Mouse (Mus musculus): ENCODE measurements around the gene Snx22.

GRCm38 (mm10) chr9:66066791-66067190, 2.7 kb downstream of the Snx22 start:
- TF ChIP-seq CTCF (IDR thresholded peaks at IDR 0.05; ENCODE audit: low read depth) (no peak), EP300 (IDR thresholded peaks at IDR 0.05; ENCODE audit: low read depth) (no peak)

All from heart, postnatal 0 days (tissue).